Mouse (Mus musculus): ENCODE results near the gene Copz1.

The Copz1 gene

GRCm38 (mm10) chr15:103343008-103343407 is 70.5 kb downstream of the Copz1 start:
- no peak for DNase-seq

DNA sequence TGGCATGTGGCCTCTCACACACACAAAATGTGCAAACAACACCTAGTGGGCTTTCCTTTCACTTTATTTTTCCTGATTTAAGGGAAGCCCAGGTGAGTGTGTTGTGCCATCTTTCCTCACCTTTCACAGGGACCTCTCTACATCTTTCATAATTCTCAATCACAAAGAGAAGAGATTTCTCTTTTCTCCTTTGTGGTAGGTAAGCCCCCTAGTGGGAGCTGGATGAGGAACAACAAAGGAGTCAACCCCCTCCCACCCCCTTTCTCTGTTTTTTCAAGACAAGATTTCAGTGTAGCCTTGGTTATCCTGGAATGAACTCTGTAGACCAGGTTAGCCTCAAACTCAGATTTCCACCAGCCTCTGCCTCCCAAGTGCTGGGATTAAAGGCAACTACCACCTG is 71.0 kb downstream of the Copz1 start:
- no peak for DNase-seq

DNA sequence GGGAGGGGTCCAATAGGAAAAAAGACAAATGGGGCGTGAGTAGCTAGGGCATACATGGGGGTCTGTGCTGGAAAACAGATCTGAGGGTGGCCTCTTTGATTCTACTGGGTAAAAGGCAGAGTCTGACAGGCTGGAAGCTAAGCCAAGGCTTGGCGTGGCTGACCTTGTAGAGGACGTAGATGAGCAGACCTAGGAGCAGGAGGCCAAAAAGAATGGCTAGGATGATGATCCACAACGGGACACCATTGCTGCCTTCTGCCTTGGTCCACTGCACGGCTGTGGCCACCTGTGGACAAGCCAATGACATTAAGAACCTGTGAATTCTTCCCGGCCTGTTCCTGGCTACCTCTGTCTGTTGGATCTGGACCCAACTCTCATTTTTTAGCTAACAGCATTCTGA is 73.3 kb downstream of the Copz1 start:
- DNase-seq: no peak

- DNase-seq: peak; percentile 78
These were observed 74.8 kb downstream of the Copz1 start for GRCm38 (mm10) chr15:103347275-103347684.
